Mouse (Mus musculus) cerebellum, adult 8-10 months (tissue): Measurements from ENCODE around the gene Dedd.
A peak's percentile ranks its signal among the peaks of the same experiment; 100 is the strongest.

ENCODE experiments used
- DNase-seq: peaks from one replicate; pipeline ENCODE4 v3.0.0; 2022

The Dedd gene

GRCm38 (mm10) chr1:171361106-171362103 is 32.5 kb downstream of the Dedd start:
- DNase-seq, result peak; percentile 76

- DNase-seq, result no peak
Observed at GRCm38 (mm10) chr1:171365934-171366333, 37.0 kb downstream of the Dedd start.

- DNase-seq, result no peak
Observed at GRCm38 (mm10) chr1:171369845-171370556, 41.1 kb downstream of the Dedd start, which contains the start of gene Nectin4. Gene Nectin4 (plus strand): TSS chr1:171370099.

- no peak for DNase-seq
Observed at GRCm38 (mm10) chr1:171372880-171373279, 43.9 kb downstream of the Dedd start.

- no peak for DNase-seq
Observed at GRCm38 (mm10) chr1:171373946-171374345, 45.0 kb downstream of the Dedd start.

- DNase-seq, result no peak
Observed at GRCm38 (mm10) chr1:171375646-171376097, 46.7 kb downstream of the Dedd start.

GRCm38 (mm10) chr1:171378298-171378697 is 49.4 kb downstream of the Dedd start:
- DNase-seq, result peak; percentile 45

- DNase-seq, result peak; percentile 85
Observed at GRCm38 (mm10) chr1:171379935-171380599, 51.1 kb downstream of the Dedd start.

GRCm38 (mm10) chr1:171382096-171382620 is 53.2 kb downstream of the Dedd start:
- no peak for DNase-seq

GRCm38 (mm10) chr1:171384361-171384760 is 55.4 kb downstream of the Dedd start:
- DNase-seq, result no peak

GRCm38 (mm10) chr1:171385171-171385570 is 56.2 kb downstream of the Dedd start:
- no peak for DNase-seq

GRCm38 (mm10) chr1:171387099-171387498 is 58.2 kb downstream of the Dedd start:
- DNase-seq, result no peak

- no peak for DNase-seq
Observed at GRCm38 (mm10) chr1:171388376-171389102, 59.6 kb downstream of the Dedd start, which contains the start of gene Arhgap30. Gene Arhgap30 (plus strand): TSS chr1:171388954.

- DNase-seq, result no peak
Observed at GRCm38 (mm10) chr1:171390101-171390500, 61.2 kb downstream of the Dedd start.
